Mouse (Mus musculus): Measurements from ENCODE around the gene Ces2g. TPM values are rescaled to one million over a fixed set of nuclear protein-coding genes. Genes with fewer than 3 reads are reported as not detected.

Ces2g gene
- not detected in 2 replicates for polyA plus RNA-seq (2016; fragmentation: Nextera tagmentation; extraction: Ambion mirVana)

GRCm38 (mm10) chr8:104961537-104961961 is at the start of gene Ces2g:
Ces2g (plus strand) TSS chr8:104961718.
- H3K27me3 ChIP-seq: no peaks in the 10 kb centered on the region
- no peaks in the 10 kb centered on the region for H3K4me1 ChIP-seq
- no peak within 1 kb of the TSS for H3K4me3 ChIP-seq (replicated peaks)
- H3K9me3 ChIP-seq: no peaks in the 10 kb centered on the region
- no peak for ATAC-seq (ENCODE audit: low FRiP score)
- H3K9ac ChIP-seq: no peak within 1 kb of the TSS
- no peak within 1 kb of the TSS for H3K27ac ChIP-seq
- no peaks in the 10 kb centered on the region for H3K36me3 ChIP-seq (replicated peaks)
- H3K4me2 ChIP-seq: no peak within 1 kb of the TSS
- WGBS: 69% methylated on average over 5 of the region's 5 CpGs

- Histone ChIP-seq H3K9ac (no peak within 1 kb of the TSS), H3K9me3 (no peaks in the 10 kb centered on the region), H3K4me3 (replicated peaks) (no peak within 1 kb of the TSS), H3K27ac (no peak within 1 kb of the TSS), H3K4me1 (no peaks in the 10 kb centered on the region), H3K27me3 (no peaks in the 10 kb centered on the region), H3K36me3 (replicated peaks) (no peaks in the 10 kb centered on the region), H3K4me2 (no peak within 1 kb of the TSS)
- ATAC-seq (ENCODE audit: low FRiP score): no peak
- 77% methylated on average over 5 of the region's 5 CpGs for WGBS
Observed at GRCm38 (mm10) chr8:104925972-104926596, 35.4 kb upstream of the Ces2g start, which contains the start of gene Ces2e. Ces2e (plus strand) TSS chr8:104926260.

GRCm38 (mm10) chr8:104927301-104927700 is 34.2 kb upstream of the Ces2g start:
- Histone ChIP-seq H3K27me3 (no peaks in the 10 kb centered on the region), H3K4me2 (no peak overlapping the region), H3K9ac (no peak overlapping the region), H3K4me3 (replicated peaks) (no peak overlapping the region), H3K9me3 (no peaks in the 10 kb centered on the region), H3K4me1 (no peaks in the 10 kb centered on the region), H3K27ac (no peak overlapping the region), H3K36me3 (replicated peaks) (no peaks in the 10 kb centered on the region)
- no peak for ATAC-seq (ENCODE audit: low FRiP score)
- 86% methylated on average over 3 of the region's 3 CpGs for WGBS

GRCm38 (mm10) chr8:104944665-104945064 is 16.9 kb upstream of the Ces2g start:
- WGBS: 86% methylated on average over 2 of the region's 2 CpGs
- no peaks in the 10 kb centered on the region for H3K27me3 ChIP-seq
- no peaks in the 10 kb centered on the region for H3K4me1 ChIP-seq
- H3K9me3 ChIP-seq: no peaks in the 10 kb centered on the region
- H3K9ac ChIP-seq: no peak overlapping the region
- H3K4me2 ChIP-seq: no peak overlapping the region
- no peak overlapping the region for H3K4me3 ChIP-seq (replicated peaks)
- no peaks in the 10 kb centered on the region for H3K36me3 ChIP-seq (replicated peaks)
- no peak overlapping the region for H3K27ac ChIP-seq
- ATAC-seq (ENCODE audit: low FRiP score): no peak

GRCm38 (mm10) chr8:104947056-104947455 is 14.5 kb upstream of the Ces2g start, which contains the start of gene Ces2f:
Ces2f (plus strand) TSS chr8:104947356.
- no peak within 1 kb of the TSS for H3K4me3 ChIP-seq (replicated peaks)
- no peaks in the 10 kb centered on the region for H3K4me1 ChIP-seq
- no peak for ATAC-seq (ENCODE audit: low FRiP score)
- no peaks in the 10 kb centered on the region for H3K27me3 ChIP-seq
- H3K27ac ChIP-seq: no peak within 1 kb of the TSS
- no peak within 1 kb of the TSS for H3K4me2 ChIP-seq
- no peak within 1 kb of the TSS for H3K9ac ChIP-seq
- WGBS: 89% methylated on average over 4 of the region's 4 CpGs
- no peaks in the 10 kb centered on the region for H3K36me3 ChIP-seq (replicated peaks)
- H3K9me3 ChIP-seq: no peaks in the 10 kb centered on the region

GRCm38 (mm10) chr8:104949031-104949430 is 12.5 kb upstream of the Ces2g start:
- ATAC-seq (ENCODE audit: low FRiP score): no peak
- Histone ChIP-seq H3K4me3 (replicated peaks) (no peak overlapping the region), H3K9me3 (no peaks in the 10 kb centered on the region), H3K27me3 (no peaks in the 10 kb centered on the region), H3K9ac (no peak overlapping the region), H3K4me1 (no peaks in the 10 kb centered on the region), H3K27ac (no peak overlapping the region), H3K36me3 (replicated peaks) (no peaks in the 10 kb centered on the region), H3K4me2 (no peak overlapping the region)
- 78% methylated on average over 5 of the region's 5 CpGs for WGBS

- no peaks in the 10 kb centered on the region for H3K36me3 ChIP-seq (replicated peaks)
- no peak overlapping the region for H3K4me2 ChIP-seq
- no peaks in the 10 kb centered on the region for H3K4me1 ChIP-seq
- no peak for ATAC-seq (ENCODE audit: low FRiP score)
- H3K4me3 ChIP-seq (replicated peaks): no peak overlapping the region
- H3K9me3 ChIP-seq: no peaks in the 10 kb centered on the region
- no peak overlapping the region for H3K9ac ChIP-seq
- WGBS: 78% methylated on average over 8 of the region's 8 CpGs
- no peak overlapping the region for H3K27ac ChIP-seq
- no peaks in the 10 kb centered on the region for H3K27me3 ChIP-seq
Observed at GRCm38 (mm10) chr8:104962229-104962901, 847 bp downstream of the Ces2g start.

GRCm38 (mm10) chr8:104963375-104963894 is 1.9 kb downstream of the Ces2g start:
- no peak overlapping the region for H3K4me3 ChIP-seq (replicated peaks)
- WGBS: 92% methylated on average over 4 of the region's 4 CpGs
- no peak overlapping the region for H3K27ac ChIP-seq
- ATAC-seq (ENCODE audit: low FRiP score): no peak
- no peak overlapping the region for H3K4me2 ChIP-seq
- H3K36me3 ChIP-seq (replicated peaks): no peaks in the 10 kb centered on the region
- H3K9me3 ChIP-seq: no peaks in the 10 kb centered on the region
- H3K27me3 ChIP-seq: no peaks in the 10 kb centered on the region
- no peak overlapping the region for H3K9ac ChIP-seq
- no peaks in the 10 kb centered on the region for H3K4me1 ChIP-seq

- Histone ChIP-seq H3K27me3 (no peaks in the 10 kb centered on the region), H3K36me3 (replicated peaks) (no peaks in the 10 kb centered on the region), H3K4me3 (replicated peaks) (no peak overlapping the region), H3K9me3 (peaks cover 9% of the 10 kb centered on the region; the same call in 1 of the 2 replicates), H3K9ac (no peak overlapping the region), H3K27ac (no peak overlapping the region), H3K4me1 (no peaks in the 10 kb centered on the region), H3K4me2 (no peak overlapping the region)
- WGBS: 91% methylated on average over 5 of the region's 5 CpGs
- no peak for ATAC-seq (ENCODE audit: low FRiP score)
Observed at GRCm38 (mm10) chr8:104984126-104984525, 22.6 kb downstream of the Ces2g start.

GRCm38 (mm10) chr8:104984942-104985341 is 23.4 kb downstream of the Ces2g start:
- Histone ChIP-seq H3K27ac (no peak overlapping the region), H3K9me3 (peaks cover 4% of the 10 kb centered on the region; the same call in 1 of the 2 replicates), H3K4me2 (no peak overlapping the region), H3K9ac (no peak overlapping the region), H3K36me3 (replicated peaks) (no peaks in the 10 kb centered on the region), H3K27me3 (no peaks in the 10 kb centered on the region), H3K4me1 (no peaks in the 10 kb centered on the region), H3K4me3 (replicated peaks) (no peak overlapping the region)
- no peak for ATAC-seq (ENCODE audit: low FRiP score)
- 90% methylated on average over 2 of the region's 2 CpGs for WGBS

- Histone ChIP-seq H3K4me3 (replicated peaks) (no peak overlapping the region), H3K27me3 (no peaks in the 10 kb centered on the region), H3K4me2 (no peak overlapping the region), H3K27ac (no peak overlapping the region), H3K9me3 (no peaks in the 10 kb centered on the region), H3K4me1 (no peaks in the 10 kb centered on the region), H3K9ac (no peak overlapping the region), H3K36me3 (replicated peaks) (no peaks in the 10 kb centered on the region)
- WGBS: 84% methylated on average over 6 of the region's 6 CpGs
- ATAC-seq (ENCODE audit: low FRiP score): no peak
Observed at GRCm38 (mm10) chr8:104998191-104998590, 36.7 kb downstream of the Ces2g start.

GRCm38 (mm10) chr8:104999183-104999582 is 37.7 kb downstream of the Ces2g start:
- no peak overlapping the region for H3K4me2 ChIP-seq
- H3K27me3 ChIP-seq: no peaks in the 10 kb centered on the region
- no peak overlapping the region for H3K4me3 ChIP-seq (replicated peaks)
- 91% methylated on average over 6 of the region's 6 CpGs for WGBS
- no peaks in the 10 kb centered on the region for H3K9me3 ChIP-seq
- no peak overlapping the region for H3K9ac ChIP-seq
- no peaks in the 10 kb centered on the region for H3K36me3 ChIP-seq (replicated peaks)
- H3K4me1 ChIP-seq: no peaks in the 10 kb centered on the region
- ATAC-seq (ENCODE audit: low FRiP score): no peak
- H3K27ac ChIP-seq: no peak overlapping the region

- Histone ChIP-seq H3K27ac (no peak within 1 kb of the TSS), H3K9me3 (no peaks in the 10 kb centered on the region)
- WGBS: 88% methylated on average over 7 of the region's 7 CpGs
Observed at GRCm38 (mm10) chr8:105000586-105000985, 39.1 kb downstream of the Ces2g start, which contains the start of gene Ces2h. Ces2h (plus strand) TSS chr8:105000853.

More at GRCm38 (mm10) chr8:105000586-105000985, 39.1 kb downstream of the Ces2g start, which contains the start of gene Ces2h:
- Histone ChIP-seq H3K4me1 (no peaks in the 10 kb centered on the region), H3K36me3 (replicated peaks) (no peaks in the 10 kb centered on the region), H3K27me3 (no peaks in the 10 kb centered on the region), H3K4me3 (replicated peaks) (no peak within 1 kb of the TSS), H3K4me2 (no peak within 1 kb of the TSS), H3K9ac (no peak within 1 kb of the TSS)
- no peak for ATAC-seq (ENCODE audit: low FRiP score)

Data from forebrain, embryonic 12.5 days (tissue).